Mouse (Mus musculus) hindbrain, postnatal 0 days (tissue): ENCODE data around the gene 6030445D17Rik. TPM values are rescaled to one million over a fixed set of nuclear protein-coding genes. Genes with fewer than 3 reads are reported as not detected.

Source experiments
- ATAC-seq: fragments of 200-750 bp; cut with Nextera tagmentation; 2 replicates; pipeline ENCODE4 v1.8.0; 2017; ENCODE audit warnings: mild to moderate bottlenecking, moderate TSS enrichment, moderate library complexity
- DNase-seq: peaks from one replicate; pipeline ENCODE4 v3.0.0-alpha.2; 2015; ENCODE audit warnings: low spot score
- H3K27ac ChIP-seq: fragments of 300-500 bp; sonication (generic); 2 replicates; pipeline ENCODE4 v1.5.1; 2014; ENCODE audit warnings: mild to moderate bottlenecking
- H3K27me3 ChIP-seq: fragments of 300-500 bp; sonication (generic); 2 replicates; pipeline ENCODE4 v1.6.1; 2014; ENCODE audit warnings: low read length, mixed read lengths; ENCODE audit not compliant: insufficient read depth
- H3K36me3 ChIP-seq: fragments of 300-500 bp; sonication (generic); 2 replicates; pipeline ENCODE4 v1.6.1; 2014; ENCODE audit warnings: low read length, mixed read lengths; ENCODE audit not compliant: insufficient read depth
- H3K4me1 ChIP-seq: fragments of 300-500 bp; sonication (generic); 2 replicates; pipeline ENCODE4 v1.6.1; 2014; ENCODE audit warnings: antibody characterized with exemption, low read length, mixed read lengths; ENCODE audit not compliant: insufficient read depth
- H3K4me2 ChIP-seq: fragments of 300-500 bp; sonication (generic); 2 replicates; pipeline ENCODE4 v1.6.1; 2014; ENCODE audit warnings: low read depth, mild to moderate bottlenecking, low read length, moderate library complexity, mixed read lengths
- H3K4me3 ChIP-seq: fragments of 300-500 bp; sonication (generic); 2 replicates; pipeline ENCODE4 v1.5.1; 2014; ENCODE audit warnings: low read length
- H3K9ac ChIP-seq: fragments of 300-500 bp; sonication (generic); replicated peaks from 2 replicates; pipeline ENCODE4 v1.6.1; 2014; ENCODE audit warnings: mild to moderate bottlenecking, low read length, moderate library complexity, mixed read lengths
- H3K9me3 ChIP-seq: fragments of 300-500 bp; sonication (generic); 2 replicates; pipeline ENCODE4 v1.6.1; 2016; ENCODE audit warnings: low read length, mixed read lengths
- CTCF ChIP-seq: IDR thresholded peaks from 2 replicates; pipeline ENCODE4 v1.5.1; 2016; ENCODE audit warnings: antibody characterized with exemption, control low read depth, low read depth
- WGBS: fragments of 180-500 bp; shearing (Covaris S2); extraction: QIAGEN DNeasy Blood & Tissue Kit; methylation state at CpG from one replicate; pipeline ENCODE4 v1.1.7; 2014; 5-methylcytosine and 5-hydroxymethylcytosine counted together
- polyA plus RNA-seq: library from polyadenylated mRNA; unstranded; fragments of >200 nt; fragmentation: Nextera tagmentation; extraction: Ambion mirVana; gene quantifications from 2 replicates; pipeline ENCODE4 v1.2.1, GENCODE M21; 2015
- total RNA-seq: library from RNA; depleted of rRNA; stranded (reverse); fragments of >200 nt; gene quantifications from 2 replicates; pipeline ENCODE4 v1.2.3, GENCODE M21; 2014; rRNA removed

Gene 6030445D17Rik
- total RNA-seq (0.29 and 1.0 TPM in 2 replicates), polyA plus RNA-seq (0.16 and 0.37 TPM in 2 replicates)

- Histone ChIP-seq H3K36me3 (no peaks in the 10 kb centered on the region), H3K4me3 (peak within 1 kb of the TSS; percentile 65), H3K9ac (peak within 1 kb of the TSS; percentile 58), H3K27ac (peak within 1 kb of the TSS; percentile 78; the same call in 1 of the 2 replicates), H3K4me1 (0 out of 2 replicates have a peak, but pooled peaks cover 4% of the 10 kb centered on the region), H3K9me3 (no peaks in the 10 kb centered on the region), H3K27me3 (no peaks in the 10 kb centered on the region), H3K4me2 (peak within 1 kb of the TSS; percentile 78)
- peak; percentile 74 for DNase-seq
- WGBS, result under 1% methylated on average over 63 of the region's 64 CpGs
- peak; percentile 85 for ATAC-seq
- TF ChIP-seq CTCF, result 0 out of 2 replicates have a peak, but pooled peaks have one; percentile 8
Observed at GRCm38 (mm10) chr4:136462086-136462838, at the start of gene 6030445D17Rik. Gene 6030445D17Rik, plus strand, starts transcription at chr4:136462250.

GRCm38 (mm10) chr4:136415477-136415876 lies 46.6 kb upstream of the 6030445D17Rik start:
- Histone ChIP-seq H3K9me3 (no peaks in the 10 kb centered on the region), H3K27me3 (no peaks in the 10 kb centered on the region), H3K4me1 (no peaks in the 10 kb centered on the region), H3K27ac (no peak overlapping the region), H3K36me3 (no peaks in the 10 kb centered on the region), H3K4me3 (no peak overlapping the region), H3K9ac (no peak overlapping the region), H3K4me2 (no peak overlapping the region)
- DNase-seq (no peak), ATAC-seq (no peak)
- WGBS, result 91% methylated on average over 9 of the region's 9 CpGs
- TF ChIP-seq CTCF, result no peak

- no peak overlapping the region for H3K27ac ChIP-seq
- no peak for DNase-seq
- no peak overlapping the region for H3K9ac ChIP-seq
- H3K27me3 ChIP-seq, result 0 out of 2 replicates have a peak, but pooled peaks cover 3% of the 10 kb centered on the region
- no peak overlapping the region for H3K4me2 ChIP-seq
- WGBS, result 12% methylated on average over 11 of the region's 11 CpGs
- ATAC-seq, result no peak
- H3K36me3 ChIP-seq, result no peaks in the 10 kb centered on the region
- no peak overlapping the region for H3K4me3 ChIP-seq
- no peaks in the 10 kb centered on the region for H3K9me3 ChIP-seq
- TF ChIP-seq CTCF, result no peak
- no peaks in the 10 kb centered on the region for H3K4me1 ChIP-seq
Observed at GRCm38 (mm10) chr4:136418962-136419361, 43.1 kb upstream of the 6030445D17Rik start.

- Histone ChIP-seq H3K4me1 (no peaks in the 10 kb centered on the region), H3K4me3 (no peak overlapping the region), H3K4me2 (no peak overlapping the region), H3K9ac (no peak overlapping the region), H3K27me3 (0 out of 2 replicates have a peak, but pooled peaks cover 3% of the 10 kb centered on the region), H3K9me3 (no peaks in the 10 kb centered on the region), H3K27ac (no peak overlapping the region), H3K36me3 (no peaks in the 10 kb centered on the region)
- TF ChIP-seq CTCF, result no peak
- ATAC-seq (no peak), DNase-seq (no peak)
- whole genome bisulfite sequencing, result 67% methylated on average over 6 of the region's 6 CpGs
Observed at GRCm38 (mm10) chr4:136419386-136419785, 42.7 kb upstream of the 6030445D17Rik start.

GRCm38 (mm10) chr4:136423224-136423623 lies 38.8 kb upstream of the 6030445D17Rik start, which contains the start of gene Htr1d:
Gene Htr1d, plus strand, starts transcription at chr4:136423524.
- WGBS, result 69% methylated on average over 9 of the region's 9 CpGs
- peak within 1 kb of the TSS; percentile 50 for H3K4me3 ChIP-seq
- no peak for ATAC-seq
- H3K4me1 ChIP-seq, result no peaks in the 10 kb centered on the region
- H3K27ac ChIP-seq, result no peak within 1 kb of the TSS
- no peak for DNase-seq
- H3K9ac ChIP-seq, result peak within 1 kb of the TSS; percentile 55
- H3K27me3 ChIP-seq, result peaks cover 3% of the 10 kb centered on the region; the same call in 1 of the 2 replicates
- H3K4me2 ChIP-seq, result peak within 1 kb of the TSS; percentile 64
- TF ChIP-seq CTCF, result no peak
- H3K9me3 ChIP-seq, result no peaks in the 10 kb centered on the region
- H3K36me3 ChIP-seq, result no peaks in the 10 kb centered on the region

- TF ChIP-seq CTCF, result no peak
- Histone ChIP-seq H3K27ac (no peak overlapping the region), H3K4me1 (no peaks in the 10 kb centered on the region), H3K4me3 (peak overlapping the region; percentile 50), H3K36me3 (no peaks in the 10 kb centered on the region), H3K9ac (peak overlapping the region; percentile 55), H3K9me3 (no peaks in the 10 kb centered on the region), H3K27me3 (peaks cover 3% of the 10 kb centered on the region; the same call in 1 of the 2 replicates), H3K4me2 (peak overlapping the region; percentile 64)
- DNase-seq (no peak), ATAC-seq (peak; percentile 25; the same call in 1 of the 2 replicates)
- WGBS, result 3% methylated on average over 66 of the region's 70 CpGs
Observed at GRCm38 (mm10) chr4:136424120-136424999, 37.7 kb upstream of the 6030445D17Rik start.
